Mouse (Mus musculus): Measurements from ENCODE around the gene Selenbp1. TPM values are rescaled to one million over a fixed set of nuclear protein-coding genes. Genes with fewer than 3 reads are reported as not detected.

Gene Selenbp1
- polyA plus RNA-seq, 1 experiment, result 14.7 TPM

GRCm38 (mm10) chr3:94958295-94958694 lies 25.4 kb downstream of the Selenbp1 start:
- Histone ChIP-seq H3K9me3 (no peaks in the 10 kb centered on the region), H3K36me3 (replicated peaks; ENCODE audit: low read length) (peaks cover 45% of the 10 kb centered on the region), H3K4me1 (peaks cover 27% of the 10 kb centered on the region), H3K4me3 (replicated peaks) (no peak overlapping the region), H3K27me3 (replicated peaks) (no peaks in the 10 kb centered on the region)
- TF ChIP-seq GATA1 (IDR thresholded peaks at IDR 0.05; ENCODE audit: borderline replicate concordance, low read length) (no peak), FLI1 (IDR thresholded peaks at IDR 0.05; ENCODE audit: low read length) (no peak)

DNA sequence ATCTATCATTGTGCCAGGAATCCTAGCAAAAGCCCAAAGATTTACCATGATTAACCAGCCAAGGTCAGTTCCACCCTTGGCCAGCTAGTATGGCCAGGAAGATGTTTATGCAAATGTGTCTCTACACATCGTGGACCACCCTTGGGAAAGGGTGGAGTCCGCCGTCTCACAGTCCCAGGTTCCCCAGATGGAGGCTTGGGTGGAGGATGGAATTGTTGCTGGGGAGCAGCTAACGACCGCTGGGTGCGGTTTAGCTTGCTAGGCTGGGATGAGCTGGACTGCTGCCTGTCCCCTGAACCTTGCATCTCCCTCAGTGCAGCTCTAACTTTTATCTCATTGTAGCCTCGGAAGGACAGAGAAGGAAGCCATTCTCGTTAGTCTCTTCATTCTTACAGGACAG lies 27.0 kb downstream of the Selenbp1 start:
- TF ChIP-seq GATA1 (IDR thresholded peaks at IDR 0.05; ENCODE audit: borderline replicate concordance, low read length) (no peak), FLI1 (IDR thresholded peaks at IDR 0.05; ENCODE audit: low read length) (no peak)
- Histone ChIP-seq H3K36me3 (replicated peaks; ENCODE audit: low read length) (peaks cover 45% of the 10 kb centered on the region), H3K4me3 (replicated peaks) (no peak overlapping the region), H3K4me1 (peaks cover 24% of the 10 kb centered on the region), H3K27me3 (replicated peaks) (no peaks in the 10 kb centered on the region), H3K9me3 (no peaks in the 10 kb centered on the region)

- H3K9me3 ChIP-seq, result no peaks in the 10 kb centered on the region
- H3K36me3 ChIP-seq (replicated peaks; ENCODE audit: low read length), result peaks cover 43% of the 10 kb centered on the region
- peaks cover 19% of the 10 kb centered on the region for H3K4me1 ChIP-seq
- TF ChIP-seq GATA1 (IDR thresholded peaks at IDR 0.05; ENCODE audit: borderline replicate concordance, low read length) (no peak), FLI1 (IDR thresholded peaks at IDR 0.05; ENCODE audit: low read length) (no peak)
- H3K4me3 ChIP-seq (replicated peaks), result no peak overlapping the region
- no peaks in the 10 kb centered on the region for H3K27me3 ChIP-seq (replicated peaks)
Measured at GRCm38 (mm10) chr3:94960322-94960721, 27.5 kb downstream of the Selenbp1 start.

GRCm38 (mm10) chr3:94964989-94965388 lies 32.1 kb downstream of the Selenbp1 start:
- TF ChIP-seq FLI1 (IDR thresholded peaks at IDR 0.05; ENCODE audit: low read length) (no peak), GATA1 (IDR thresholded peaks at IDR 0.05; ENCODE audit: borderline replicate concordance, low read length) (no peak)

GRCm38 (mm10) chr3:94965878-94966277 lies 33.0 kb downstream of the Selenbp1 start:
- no peak for TF ChIP-seq FLI1 (IDR thresholded peaks at IDR 0.05; ENCODE audit: low read length)
- TF ChIP-seq GATA1 (IDR thresholded peaks at IDR 0.05; ENCODE audit: borderline replicate concordance, low read length), result no peak
- Histone ChIP-seq H3K4me1 (peaks cover 7% of the 10 kb centered on the region; the same call in 1 of the 2 replicates), H3K36me3 (replicated peaks; ENCODE audit: low read length) (no peaks in the 10 kb centered on the region), H3K27me3 (replicated peaks) (peaks cover 3% of the 10 kb centered on the region), H3K4me3 (replicated peaks) (no peak overlapping the region), H3K9me3 (no peaks in the 10 kb centered on the region)

More at GRCm38 (mm10) chr3:94964989-94965388, 32.1 kb downstream of the Selenbp1 start:
- Histone ChIP-seq H3K4me3 (replicated peaks) (no peak overlapping the region), H3K4me1 (peaks cover 7% of the 10 kb centered on the region; the same call in 1 of the 2 replicates), H3K27me3 (replicated peaks) (peaks cover 3% of the 10 kb centered on the region), H3K36me3 (replicated peaks; ENCODE audit: low read length) (no peaks in the 10 kb centered on the region), H3K9me3 (no peaks in the 10 kb centered on the region)

- peaks cover 7% of the 10 kb centered on the region for H3K36me3 ChIP-seq (replicated peaks; ENCODE audit: low read length)
- H3K27me3 ChIP-seq (replicated peaks), result no peaks in the 10 kb centered on the region
- H3K9me3 ChIP-seq, result no peaks in the 10 kb centered on the region
- TF ChIP-seq FLI1 (IDR thresholded peaks at IDR 0.05; ENCODE audit: low read length) (no peak), GATA1 (IDR thresholded peaks at IDR 0.05; ENCODE audit: borderline replicate concordance, low read length) (no peak)
- H3K4me1 ChIP-seq, result peaks cover 28% of the 10 kb centered on the region
- no peak overlapping the region for H3K4me3 ChIP-seq (replicated peaks)
Measured at GRCm38 (mm10) chr3:94972552-94972951, 39.7 kb downstream of the Selenbp1 start.

- Histone ChIP-seq H3K9me3 (no peaks in the 10 kb centered on the region), H3K27me3 (replicated peaks) (no peaks in the 10 kb centered on the region), H3K4me3 (replicated peaks) (peak overlapping the region; percentile 92), H3K36me3 (replicated peaks; ENCODE audit: low read length) (peaks cover 18% of the 10 kb centered on the region), H3K4me1 (peaks cover 33% of the 10 kb centered on the region)
- TF ChIP-seq FLI1 (IDR thresholded peaks at IDR 0.05; ENCODE audit: low read length), result no peak
- TF ChIP-seq GATA1 (IDR thresholded peaks at IDR 0.05; ENCODE audit: borderline replicate concordance, low read length), result no peak
Measured at GRCm38 (mm10) chr3:94973620-94974019, 40.8 kb downstream of the Selenbp1 start.

DNA sequence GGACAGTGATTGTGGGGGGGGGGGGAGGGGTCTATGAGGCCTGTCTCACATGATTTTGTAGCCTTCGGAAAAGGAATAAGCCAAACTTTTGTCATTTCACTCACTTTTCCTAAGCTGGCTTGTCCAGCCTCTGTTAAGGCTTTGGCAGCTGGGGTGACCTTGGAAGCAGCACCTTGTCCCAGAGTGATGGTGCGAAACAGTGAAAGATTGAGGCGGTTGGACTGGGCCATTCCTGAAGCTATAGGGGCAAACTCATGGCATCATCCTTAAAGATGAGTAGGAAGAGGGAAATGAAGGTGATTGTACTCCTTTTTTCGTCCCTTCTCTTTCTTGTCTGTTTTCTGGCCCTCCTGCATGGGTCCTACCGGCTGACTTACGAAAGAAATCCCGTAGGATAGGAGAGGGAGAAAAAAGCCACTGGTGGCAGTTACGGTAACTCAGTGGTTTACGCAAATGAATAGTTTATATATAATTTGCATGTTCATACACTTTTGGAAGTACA lies 41.2 kb downstream of the Selenbp1 start:
- TF ChIP-seq GATA1 (IDR thresholded peaks at IDR 0.05; ENCODE audit: borderline replicate concordance, low read length) (no peak), FLI1 (IDR thresholded peaks at IDR 0.05; ENCODE audit: low read length) (no peak)
- peaks cover 35% of the 10 kb centered on the region for H3K4me1 ChIP-seq

GRCm38 (mm10) chr3:94974528-94975422 lies 41.9 kb downstream of the Selenbp1 start, which contains the start of gene Pi4kb:
Gene Pi4kb, plus strand, starts transcription at chr3:94974731.
- Histone ChIP-seq H3K27me3 (replicated peaks) (no peaks in the 10 kb centered on the region), H3K9me3 (no peaks in the 10 kb centered on the region), H3K4me1 (peaks cover 40% of the 10 kb centered on the region), H3K36me3 (replicated peaks; ENCODE audit: low read length) (peaks cover 25% of the 10 kb centered on the region), H3K4me3 (replicated peaks) (peak within 1 kb of the TSS; percentile 92)
- TF ChIP-seq GATA1 (IDR thresholded peaks at IDR 0.05; ENCODE audit: borderline replicate concordance, low read length) (no peak), FLI1 (IDR thresholded peaks at IDR 0.05; ENCODE audit: low read length) (no peak)

More for the DNA sequence above, 41.2 kb downstream of the Selenbp1 start:
- Histone ChIP-seq H3K36me3 (replicated peaks; ENCODE audit: low read length) (peaks cover 21% of the 10 kb centered on the region), H3K27me3 (replicated peaks) (no peaks in the 10 kb centered on the region), H3K9me3 (no peaks in the 10 kb centered on the region), H3K4me3 (replicated peaks) (peak overlapping the region; percentile 92)

- H3K9me3 ChIP-seq, result no peaks in the 10 kb centered on the region
- peaks cover 85% of the 10 kb centered on the region for H3K4me1 ChIP-seq
- H3K27me3 ChIP-seq (replicated peaks), result no peaks in the 10 kb centered on the region
- H3K4me3 ChIP-seq (replicated peaks), result no peak overlapping the region
- TF ChIP-seq GATA1 (IDR thresholded peaks at IDR 0.05; ENCODE audit: borderline replicate concordance, low read length) (no peak), FLI1 (IDR thresholded peaks at IDR 0.05; ENCODE audit: low read length) (no peak)
- H3K36me3 ChIP-seq (replicated peaks; ENCODE audit: low read length), result peaks cover 78% of the 10 kb centered on the region
Measured at GRCm38 (mm10) chr3:94984312-94984711, 51.5 kb downstream of the Selenbp1 start.

Data from megakaryocyte, embryonic 14.5 days (primary cell).